Mouse (Mus musculus): ENCODE data around the gene Wdr43.
A peak's percentile ranks its signal among the peaks of the same experiment; 100 is the strongest.

The Wdr43 gene

GRCm38 (mm10) chr17:71663491-71663890, 47.8 kb downstream of the Wdr43 start:
- DNase-seq (ENCODE audit: extremely low spot score) = no peak

DNA sequence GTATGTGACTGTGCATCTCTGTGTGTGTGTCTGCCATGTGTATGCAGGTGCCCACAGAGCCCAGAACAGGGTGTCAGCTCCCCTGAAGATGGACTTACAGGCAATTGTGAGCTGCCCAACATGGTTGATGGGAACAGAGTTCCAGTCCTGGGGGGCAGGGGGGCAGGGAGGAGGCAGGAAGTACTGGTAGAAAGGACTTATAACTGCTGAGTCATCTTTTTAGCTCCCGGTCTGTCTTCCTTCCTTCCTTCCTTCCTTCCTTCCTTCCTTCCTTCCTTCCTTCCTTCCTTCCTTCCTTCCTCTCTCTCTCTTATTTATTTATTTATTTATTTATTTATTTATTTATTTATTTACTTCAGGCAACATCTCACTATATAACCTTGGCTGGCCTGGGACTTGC, 48.5 kb downstream of the Wdr43 start:
- no peak for DNase-seq (ENCODE audit: extremely low spot score)

- no peak for DNase-seq (ENCODE audit: extremely low spot score)
These were observed 49.5 kb downstream of the Wdr43 start for GRCm38 (mm10) chr17:71665201-71665600.

- no peak for DNase-seq (ENCODE audit: extremely low spot score)
These were observed 53.8 kb downstream of the Wdr43 start for GRCm38 (mm10) chr17:71669511-71669910.

DNA sequence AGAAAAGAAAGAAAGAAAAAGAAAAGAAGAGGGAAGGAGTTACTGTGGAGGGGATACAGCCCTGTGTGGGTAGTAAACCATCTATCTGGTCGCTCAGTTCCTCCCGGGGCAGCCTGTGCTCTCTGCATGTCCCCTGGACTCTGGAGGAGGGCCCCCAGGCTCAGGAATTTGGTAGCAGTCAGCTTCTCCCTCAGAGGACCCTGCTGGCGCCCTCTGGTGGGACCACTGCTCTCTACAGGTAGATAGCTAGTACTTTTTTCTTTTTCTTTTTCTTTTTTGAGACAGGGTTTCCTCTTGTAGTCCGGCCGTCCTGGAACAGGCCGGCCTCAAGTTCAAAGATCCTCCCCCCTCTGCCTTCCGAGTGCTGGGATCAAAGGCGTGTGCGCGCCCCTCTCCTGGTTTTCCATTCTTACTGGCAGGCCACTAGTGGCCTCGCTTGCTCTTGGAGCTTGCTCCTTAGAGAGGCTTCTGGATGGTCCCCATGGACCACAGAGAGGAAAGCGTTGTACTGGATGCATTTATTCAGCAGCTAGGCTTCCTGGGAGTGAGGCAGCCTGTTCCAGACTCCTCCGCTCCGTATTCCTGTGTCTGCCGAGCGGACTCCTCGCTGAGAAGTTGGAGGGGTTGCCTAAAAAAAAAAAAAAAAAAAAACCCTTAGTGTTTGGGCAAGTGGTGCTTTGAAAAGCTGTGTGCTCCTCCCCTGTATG, 56.3 kb downstream of the Wdr43 start:
- DNase-seq (ENCODE audit: extremely low spot score) = peak; percentile 59

DNA sequence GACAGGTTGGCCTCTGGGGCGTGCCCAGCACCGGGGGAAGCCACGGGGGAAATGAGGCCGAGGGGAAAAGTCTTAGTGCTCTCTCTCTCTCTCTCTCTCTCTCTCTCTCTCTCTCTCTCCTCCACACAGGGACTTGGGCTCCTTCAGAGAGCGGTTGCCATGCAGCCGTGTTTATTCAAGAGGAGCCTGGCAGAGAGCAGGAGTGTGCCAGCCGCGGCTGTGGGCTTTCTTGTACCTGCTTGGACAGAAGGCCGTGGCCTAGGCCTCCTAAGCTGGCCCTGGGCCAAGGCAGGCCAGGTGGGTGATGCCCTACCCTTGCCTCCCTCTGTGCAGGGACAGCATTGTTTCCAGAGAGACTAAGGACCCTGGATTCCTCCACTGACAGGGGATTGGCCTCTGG, 57.4 kb downstream of the Wdr43 start, which contains the start of gene Togaram2:
TSS of gene Togaram2 (plus strand) at position 170 of the 400 bp plus-strand sequence.
- no peak for DNase-seq (ENCODE audit: extremely low spot score)

- no peak for DNase-seq (ENCODE audit: extremely low spot score)
These were observed 58.2 kb downstream of the Wdr43 start for GRCm38 (mm10) chr17:71673936-71674335.

GRCm38 (mm10) chr17:71674886-71675285, 59.2 kb downstream of the Wdr43 start:
- no peak for DNase-seq (ENCODE audit: extremely low spot score)

DNA sequence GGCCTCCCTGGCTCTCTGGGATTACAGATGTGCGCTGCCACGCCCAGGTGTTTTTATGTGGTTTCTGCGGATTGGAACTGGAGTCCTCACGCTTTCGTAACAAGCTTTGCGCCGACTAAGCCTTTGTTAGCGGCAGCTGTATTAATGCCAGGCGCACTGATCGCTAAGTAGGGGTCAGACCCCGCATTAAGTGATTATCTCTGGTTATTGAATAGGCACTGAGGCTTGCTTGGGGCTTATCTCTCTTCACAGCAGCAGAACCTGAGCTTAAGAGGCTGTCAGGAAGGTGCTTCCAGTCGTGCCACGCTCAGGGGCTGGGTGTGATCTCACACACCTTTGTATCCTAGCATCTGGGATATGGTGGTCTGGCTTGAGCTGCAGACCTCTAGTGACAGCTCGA, 66.0 kb downstream of the Wdr43 start:
- no peak for DNase-seq (ENCODE audit: extremely low spot score)

GRCm38 (mm10) chr17:71682379-71682778, 66.7 kb downstream of the Wdr43 start:
- no peak for DNase-seq (ENCODE audit: extremely low spot score)

DNA sequence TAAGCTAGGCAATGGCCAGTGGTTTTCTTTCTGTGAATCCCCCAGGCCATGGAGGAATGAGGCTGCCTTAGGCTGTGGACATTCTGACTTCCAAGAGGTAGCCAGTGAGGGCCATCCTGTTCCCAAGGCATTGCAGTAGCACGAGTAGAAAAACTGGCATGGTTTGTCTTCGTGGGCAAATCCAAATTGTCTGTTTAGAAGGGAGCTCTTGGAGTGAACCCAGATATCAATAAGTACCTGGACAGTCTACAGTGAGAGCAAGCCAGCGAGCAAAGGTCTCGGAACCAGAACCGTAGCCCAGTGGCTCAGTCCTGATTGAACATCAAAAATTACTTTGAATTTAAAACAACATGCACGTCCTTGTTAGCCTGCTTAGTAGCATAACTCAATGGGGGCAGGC, 67.6 kb downstream of the Wdr43 start:
- DNase-seq (ENCODE audit: extremely low spot score) = no peak

DNA sequence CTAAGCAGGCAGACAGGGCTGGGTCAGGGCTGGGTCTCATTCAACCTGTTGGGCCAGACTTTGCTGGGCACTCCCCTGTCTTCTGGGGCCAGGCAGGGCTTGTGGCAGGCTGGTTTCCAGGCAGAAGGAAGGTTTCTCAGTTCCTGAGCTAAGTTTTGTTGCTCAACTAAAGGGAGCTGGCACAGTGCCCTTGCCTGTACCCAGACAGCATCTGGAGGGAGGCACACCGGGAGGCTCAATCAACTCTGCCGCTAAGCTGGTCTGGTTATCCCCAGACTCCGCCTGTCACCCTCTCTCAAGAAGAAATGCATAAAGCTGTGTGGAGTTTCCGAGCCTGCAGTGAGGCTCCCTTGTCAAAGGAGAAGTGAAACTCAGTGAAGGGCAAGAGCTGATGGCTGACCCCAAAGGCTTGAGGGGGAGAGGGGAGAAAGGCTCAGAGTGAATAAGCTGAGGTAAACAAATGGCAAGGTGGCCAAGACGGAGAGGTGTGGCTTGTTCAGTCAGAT, 68.5 kb downstream of the Wdr43 start:
- no peak for DNase-seq (ENCODE audit: extremely low spot score)

GRCm38 (mm10) chr17:71687436-71687835, 71.7 kb downstream of the Wdr43 start:
- DNase-seq (ENCODE audit: extremely low spot score) = no peak

DNA sequence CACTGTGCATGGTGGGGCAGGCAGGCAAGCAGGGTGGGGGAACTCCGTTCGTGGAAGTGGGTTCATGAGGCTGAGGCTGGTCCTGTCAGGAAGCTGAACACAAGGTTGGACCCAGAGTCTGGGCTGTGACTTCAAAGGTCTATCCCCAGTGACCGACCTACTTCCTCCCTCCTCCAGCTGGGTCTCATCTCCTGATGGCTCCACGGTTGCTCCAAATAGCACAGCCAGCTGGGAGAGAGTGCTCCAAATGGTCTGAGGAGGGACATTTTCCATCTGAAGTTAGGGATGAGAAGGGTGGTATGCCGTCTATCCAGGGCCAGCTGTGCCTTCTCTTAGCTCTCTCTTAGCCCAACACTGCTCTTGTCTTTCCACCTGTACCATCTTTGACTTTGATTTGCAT, 74.2 kb downstream of the Wdr43 start:
- DNase-seq (ENCODE audit: extremely low spot score) = no peak

DNA sequence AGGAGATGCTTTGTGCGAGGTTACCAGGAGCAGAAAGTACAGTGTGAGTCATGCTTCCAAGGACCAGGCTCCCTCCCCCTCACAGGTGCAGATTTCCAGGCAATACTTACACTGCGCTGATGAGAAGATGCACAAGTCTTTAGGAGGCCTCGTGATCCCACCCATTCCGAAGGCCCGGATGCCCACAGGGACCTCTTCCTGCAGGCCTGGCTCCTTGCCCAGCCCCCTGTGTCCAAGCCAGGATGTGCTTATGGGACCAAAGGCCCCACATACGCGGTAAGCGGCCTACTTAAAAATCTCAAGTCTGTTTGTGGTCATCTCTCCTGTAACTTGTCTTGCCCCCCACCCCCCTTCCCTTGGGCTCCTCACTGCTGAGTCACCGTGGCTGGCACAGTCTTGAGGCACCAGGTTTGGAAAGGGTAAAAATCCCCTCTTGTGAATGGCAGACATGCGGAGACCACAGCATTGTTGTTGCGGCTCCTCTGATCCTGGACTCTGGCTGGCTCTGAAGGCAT, 75.7 kb downstream of the Wdr43 start:
- no peak for DNase-seq (ENCODE audit: extremely low spot score)

DNA sequence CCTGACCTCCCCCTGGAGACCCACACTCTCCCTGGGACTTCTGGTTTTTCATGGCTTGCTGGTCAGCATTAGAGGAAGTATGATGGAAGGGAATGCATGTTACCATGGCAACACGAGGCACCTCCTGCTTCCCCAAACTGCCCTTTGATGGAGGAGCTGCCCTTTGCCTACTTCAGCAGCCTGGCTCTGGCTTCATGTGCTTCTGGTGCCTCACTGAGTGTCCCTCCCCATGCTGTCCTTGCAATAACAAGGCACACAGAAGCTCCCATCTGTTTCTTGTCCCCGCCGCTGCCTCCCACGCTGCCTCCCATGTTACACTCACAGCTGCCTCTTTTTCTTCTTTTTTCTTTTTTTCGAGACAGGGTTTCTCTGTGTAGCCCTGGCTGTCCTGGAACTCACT, 77.6 kb downstream of the Wdr43 start:
- DNase-seq (ENCODE audit: extremely low spot score) = no peak

- DNase-seq (ENCODE audit: extremely low spot score) = peak; percentile 42
These were observed 78.1 kb downstream of the Wdr43 start for GRCm38 (mm10) chr17:71693780-71694179.

GRCm38 (mm10) chr17:71695151-71695550, 79.5 kb downstream of the Wdr43 start:
- no peak for DNase-seq (ENCODE audit: extremely low spot score)

- no peak for DNase-seq (ENCODE audit: extremely low spot score)
These were observed 80.1 kb downstream of the Wdr43 start for GRCm38 (mm10) chr17:71695716-71696315.

- no peak for DNase-seq (ENCODE audit: extremely low spot score)
These were observed 80.7 kb downstream of the Wdr43 start for GRCm38 (mm10) chr17:71696396-71696795.

DNA sequence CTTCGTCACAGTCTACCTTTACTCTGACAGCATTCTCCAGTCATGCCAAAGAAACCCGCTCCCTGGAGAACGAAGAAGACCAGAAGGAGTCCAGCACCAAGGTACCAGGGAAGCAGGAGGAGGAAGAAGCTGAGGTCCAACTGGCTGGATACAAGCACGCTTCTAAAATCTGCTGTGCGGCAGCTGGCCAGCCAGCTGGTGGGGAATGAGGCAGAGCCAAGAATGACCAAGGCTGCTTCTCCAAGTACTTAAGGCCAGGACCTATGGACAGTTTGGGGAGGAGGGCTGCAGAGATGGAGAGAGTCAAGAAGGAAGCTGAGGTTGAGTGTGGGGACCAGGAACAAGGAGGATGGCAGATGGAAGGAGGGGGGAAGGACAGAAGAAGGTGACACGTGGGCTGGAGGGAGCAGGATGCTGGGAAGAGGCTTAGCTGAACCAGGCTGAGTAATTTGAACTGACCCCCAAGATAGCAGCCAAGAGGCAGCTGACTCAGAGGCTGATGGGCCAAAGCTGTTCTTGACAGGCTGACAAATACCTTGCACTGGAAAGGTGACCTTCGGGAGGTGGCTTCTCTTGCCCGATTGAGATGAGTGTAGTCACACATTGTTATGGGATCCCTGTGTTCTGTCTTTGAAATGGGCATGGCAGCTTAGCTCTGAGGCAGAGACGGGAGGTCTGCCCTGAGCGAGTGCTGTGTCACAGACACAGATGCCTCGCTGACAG, 82.4 kb downstream of the Wdr43 start:
- DNase-seq (ENCODE audit: extremely low spot score) = no peak

- DNase-seq (ENCODE audit: extremely low spot score) = no peak
These were observed 82.9 kb downstream of the Wdr43 start for GRCm38 (mm10) chr17:71698619-71698956.

- DNase-seq (ENCODE audit: extremely low spot score) = no peak
These were observed 89.4 kb downstream of the Wdr43 start for GRCm38 (mm10) chr17:71705113-71705512.
